Mouse (Mus musculus): ENCODE results near the gene Gm21293. TPM values are rescaled to one million over a fixed set of nuclear protein-coding genes. Genes with fewer than 3 reads are reported as not detected.

Gene Gm21293
- polyA plus RNA-seq, 1 experiment from 2014 or later = not detected

Other genes with a start within 250 kb of the Gm21293 start
- not detected in 2 replicates for gene Gm6763, start 8.5 kb downstream of the Gm21293 start, polyA plus RNA-seq (2015; fragmentation: Nextera tagmentation; extraction: Ambion mirVana)
- not detected in 2 replicates for gene Gm8764, start 17.0 kb downstream of the Gm21293 start, polyA plus RNA-seq (2015; fragmentation: Nextera tagmentation; extraction: Ambion mirVana)
- not detected in 2 replicates for gene Gm21304, start 25.5 kb downstream of the Gm21293 start, polyA plus RNA-seq (2015; fragmentation: Nextera tagmentation; extraction: Ambion mirVana)
- not detected in 2 replicates for gene Gm21312, start 34.0 kb downstream of the Gm21293 start, polyA plus RNA-seq (2015; fragmentation: Nextera tagmentation; extraction: Ambion mirVana)
- not detected in 2 replicates for gene Gm20765, start 42.5 kb downstream of the Gm21293 start, polyA plus RNA-seq (2015; fragmentation: Nextera tagmentation; extraction: Ambion mirVana)
- not detected in 2 replicates for gene Gm4340, start 51.1 kb downstream of the Gm21293 start, polyA plus RNA-seq (2015; fragmentation: Nextera tagmentation; extraction: Ambion mirVana)

Measured in midbrain, embryonic 16.5 days (tissue).